Mouse (Mus musculus) left cerebral cortex, adult 2 months (tissue): ENCODE data around the gene Gm42715. TPM values are rescaled to one million over a fixed set of nuclear protein-coding genes. Genes with fewer than 3 reads are reported as not detected.

Experiments
- DNase-seq, 2 experiments: peaks; one replicate each; pipeline ENCODE4 v3.0.0; 2021 to 2022; ENCODE audit warnings: low spot score in 2 of 2, mixed read lengths in 1 of 2; ENCODE audit errors: extremely low spot score in 1 of 2
- H3K27ac ChIP-seq: fragments of 200-600 bp; 2 replicates; pipeline ENCODE4 v1.8.1; 2022
- H3K4me3 ChIP-seq: fragments of 200-600 bp; 2 replicates; pipeline ENCODE4 v1.8.1; 2022
- CTCF ChIP-seq: fragments of 200-600 bp; IDR thresholded peaks from 2 replicates; pipeline ENCODE4 v1.8.1; 2022; ENCODE audit warnings: antibody characterized with exemption, mild to moderate bottlenecking, moderate library complexity
- intact Hi-C: fragments of 180-260 bp; cut with DNase I; formaldehyde crosslinking; loops from one replicate; pipeline ENCODE4 v1.15.1; 2025
- total RNA-seq, 2 experiments: library from RNA; stranded (reverse); gene quantifications; 2 replicates each; pipeline ENCODE4 v1.2.3; 2021

The Gm42715 gene
- total RNA-seq, 2 experiments from 2014 or later: 12.6 TPM

- intact Hi-C loops: no loop called here
- H3K27ac ChIP-seq: no peak overlapping the region
- TF ChIP-seq CTCF: no peak
- H3K4me3 ChIP-seq: no peak overlapping the region
- no peak for DNase-seq
Measured at GRCm38 (mm10) chr7:127560580-127560979, 41.2 kb downstream of the Gm42715 start.

- Histone ChIP-seq H3K4me3 (no peak within 1 kb of the TSS), H3K27ac (no peak within 1 kb of the TSS)
- DNase-seq: no peak
- TF ChIP-seq CTCF: no peak
- intact Hi-C loops: no loop called here
Measured at GRCm38 (mm10) chr7:127561340-127561858, 42.0 kb downstream of the Gm42715 start, which contains the start of gene Tmem265. Tmem265 (plus strand) TSS chr7:127561390.

- DNase-seq: no peak
- no peak; the same call in 1 of the 2 replicates for TF ChIP-seq CTCF
Measured at GRCm38 (mm10) chr7:127564381-127565150, 45.2 kb downstream of the Gm42715 start.

GRCm38 (mm10) chr7:127572895-127573471, 53.6 kb downstream of the Gm42715 start, which contains the start of gene Phkg2:
Phkg2 (plus strand) TSS chr7:127573340.
- intact Hi-C loops: no loop called here
- peak; percentile 80 to 89 for DNase-seq
- Histone ChIP-seq H3K27ac (peak within 1 kb of the TSS; percentile 88), H3K4me3 (peak within 1 kb of the TSS; percentile 87)
- TF ChIP-seq CTCF: no peak; the same call in none of the 2 replicates

More at GRCm38 (mm10) chr7:127564381-127565150, 45.2 kb downstream of the Gm42715 start:
- intact Hi-C loops: no loop called here
- no peak overlapping the region for H3K27ac ChIP-seq
- no peak overlapping the region for H3K4me3 ChIP-seq

GRCm38 (mm10) chr7:127573503-127574008, 54.2 kb downstream of the Gm42715 start:
- Histone ChIP-seq H3K4me3 (peak overlapping the region; percentile 87), H3K27ac (peak overlapping the region; percentile 50)
- intact Hi-C loops: no loop called here
- DNase-seq: no peak
- TF ChIP-seq CTCF: no peak

GRCm38 (mm10) chr7:127574115-127574514, 54.7 kb downstream of the Gm42715 start:
- peak overlapping the region; percentile 87 for H3K4me3 ChIP-seq
- TF ChIP-seq CTCF: no peak
- intact Hi-C loops: no loop called here
- DNase-seq: no peak
- H3K27ac ChIP-seq: peak overlapping the region; percentile 50

DNA sequence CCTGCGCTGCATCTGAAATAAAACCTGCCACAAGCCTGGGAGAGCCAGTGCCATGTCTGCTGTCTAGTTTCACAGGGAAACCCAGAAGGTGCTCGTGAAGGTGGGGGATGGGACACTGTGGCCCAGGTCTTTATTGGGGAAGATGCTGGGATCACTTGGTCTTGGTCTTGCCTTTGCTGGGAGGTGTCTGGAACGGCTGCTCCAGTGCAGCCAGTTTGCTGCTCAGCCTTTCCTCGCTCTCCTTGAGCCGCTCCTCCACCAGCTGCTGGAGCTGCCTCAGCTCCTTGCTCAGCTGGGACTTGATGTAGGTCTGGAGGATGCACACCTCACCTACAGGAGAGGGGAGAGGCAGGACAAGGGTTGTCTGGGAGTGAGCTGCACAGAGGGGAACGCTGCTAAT, 63.9 kb downstream of the Gm42715 start:
- H3K4me3 ChIP-seq: no peak overlapping the region
- intact Hi-C loops: no loop called here
- no peak overlapping the region for H3K27ac ChIP-seq
- no peak for DNase-seq
- TF ChIP-seq CTCF: no peak

- TF ChIP-seq CTCF: no peak
- H3K4me3 ChIP-seq: no peak overlapping the region
- intact Hi-C loops: no loop called here
- no peak for DNase-seq
- H3K27ac ChIP-seq: no peak overlapping the region
Measured at GRCm38 (mm10) chr7:127585031-127585430, 65.6 kb downstream of the Gm42715 start.

DNA sequence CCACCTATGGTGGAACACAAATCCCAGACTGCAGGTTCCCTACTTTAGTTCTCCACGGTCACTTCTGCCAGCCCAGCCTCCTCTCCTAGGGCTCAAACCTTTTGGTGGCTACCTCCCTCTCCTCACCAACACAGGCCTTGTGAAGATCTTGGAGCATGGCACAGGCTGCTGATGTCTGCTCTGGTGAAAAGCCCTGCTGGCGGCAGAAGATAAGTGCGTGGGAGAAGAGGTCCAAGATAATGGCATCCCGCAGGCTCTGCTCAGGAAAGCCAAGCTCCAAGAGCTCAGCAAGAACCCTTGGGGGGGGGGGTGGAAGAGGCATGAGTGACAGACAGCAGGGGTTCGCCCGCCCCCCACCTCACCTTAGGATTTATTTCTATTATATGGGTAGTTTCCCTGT, 66.8 kb downstream of the Gm42715 start:
- no peak for DNase-seq
- TF ChIP-seq CTCF: no peak
- H3K27ac ChIP-seq: no peak overlapping the region
- H3K4me3 ChIP-seq: no peak overlapping the region
- intact Hi-C loops: no loop called here

- Histone ChIP-seq H3K4me3 (peak overlapping the region; percentile 91), H3K27ac (peak overlapping the region; percentile 81; the same call in 1 of the 2 replicates)
- intact Hi-C loops: no loop called here
- DNase-seq: no peak
- no peak for TF ChIP-seq CTCF
Measured at GRCm38 (mm10) chr7:127587196-127587595, 67.8 kb downstream of the Gm42715 start.

DNA sequence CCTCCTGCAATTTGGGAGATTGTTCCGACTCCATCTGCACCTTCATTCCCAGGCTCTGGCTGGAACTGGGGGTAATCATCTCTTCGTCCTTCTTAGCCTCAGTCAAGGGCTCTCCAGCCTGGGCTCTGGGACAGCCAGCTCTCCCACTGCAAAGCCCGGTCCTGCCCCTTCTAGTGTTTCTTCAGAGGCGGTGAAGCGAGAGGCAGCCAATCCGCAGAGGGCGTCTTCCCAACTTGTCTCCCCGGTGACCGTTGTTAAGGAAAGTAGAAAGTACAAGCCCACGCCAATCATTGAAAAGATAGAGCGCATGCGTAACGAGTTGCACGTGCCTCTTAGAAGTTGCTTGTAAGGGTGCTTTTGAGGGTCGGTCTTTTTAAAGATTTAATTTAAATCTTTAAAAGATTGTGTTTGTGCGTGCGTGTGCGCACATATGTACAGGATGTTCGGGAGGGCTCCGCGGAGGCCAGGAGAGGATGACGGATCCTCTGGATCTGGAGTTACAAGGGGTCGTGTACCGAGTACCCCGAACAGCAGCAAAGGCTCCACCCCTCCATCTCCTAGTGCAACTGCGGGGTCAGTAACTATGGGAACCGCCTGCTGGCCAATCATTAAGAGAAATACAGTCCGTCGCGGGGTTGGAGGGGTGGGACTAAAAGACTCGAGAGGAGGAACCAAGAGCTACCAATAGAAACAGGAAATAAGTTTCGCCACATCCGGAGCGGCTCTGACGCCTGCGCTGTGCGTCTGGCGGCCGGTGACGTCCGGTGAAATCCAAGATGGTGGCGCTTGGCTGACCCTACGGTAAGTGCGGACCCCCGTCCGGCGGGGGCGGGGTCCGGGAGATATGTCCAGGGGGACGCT, 68.9 kb downstream of the Gm42715 start, which contains the start of the genes Ccdc189 and Rnf40:
Gene Ccdc189 (minus strand): TSS at position 585 of the 861 bp plus-strand sequence.
Gene Rnf40 (plus strand): TSS at position 757 of the 861 bp plus-strand sequence.
- H3K4me3 ChIP-seq: peak within 1 kb of the TSS; percentile 91
- TF ChIP-seq CTCF: no peak; the same call in 1 of the 2 replicates
- DNase-seq: peak; percentile 90 to 93
- intact Hi-C loops: loop anchor here (2.0 kb wide), 1 partner anchor 75 kb away; no protein-coding TSS in a partner anchor
- peak within 1 kb of the TSS; percentile 88 for H3K27ac ChIP-seq
